Mouse (Mus musculus) embryo, embryonic 11 days (tissue): ENCODE results near the gene Manba.
"Not testable (repeated sequence)": the region's sequence is repeated elsewhere in the genome, so short reads cannot be mapped to it uniquely, and the experiment has no call there.

Source experiments
- DNase-seq: peaks from one replicate; pipeline ENCODE4 v3.0.0-alpha.2; 2015

The Manba gene

GRCm38 (mm10) chr3:135487803-135488202, 2.4 kb downstream of the Manba start:
- DNase-seq = no peak

- no peak for DNase-seq
Observed at GRCm38 (mm10) chr3:135489865-135490520, 4.6 kb downstream of the Manba start.

DNA sequence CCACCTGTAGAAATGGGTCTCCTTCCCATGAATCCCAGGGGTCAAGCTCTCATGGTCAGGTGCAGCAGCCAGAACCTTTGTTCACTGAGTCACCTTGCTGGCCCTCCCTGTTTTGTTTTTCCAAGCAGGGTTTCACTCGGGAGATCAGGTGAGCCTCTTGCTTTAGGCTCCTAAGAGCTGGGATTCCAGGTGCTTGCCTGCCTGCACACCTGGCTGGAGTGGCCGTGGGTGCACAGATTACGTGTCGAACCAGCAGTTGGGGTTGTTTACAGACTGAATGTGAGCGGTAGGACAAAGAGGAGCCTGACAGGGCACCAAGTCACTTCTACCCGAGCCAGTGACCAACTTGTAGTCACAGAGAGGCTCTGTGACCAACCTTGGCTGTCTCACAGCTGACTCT, 5.7 kb downstream of the Manba start:
- DNase-seq = no peak

DNA sequence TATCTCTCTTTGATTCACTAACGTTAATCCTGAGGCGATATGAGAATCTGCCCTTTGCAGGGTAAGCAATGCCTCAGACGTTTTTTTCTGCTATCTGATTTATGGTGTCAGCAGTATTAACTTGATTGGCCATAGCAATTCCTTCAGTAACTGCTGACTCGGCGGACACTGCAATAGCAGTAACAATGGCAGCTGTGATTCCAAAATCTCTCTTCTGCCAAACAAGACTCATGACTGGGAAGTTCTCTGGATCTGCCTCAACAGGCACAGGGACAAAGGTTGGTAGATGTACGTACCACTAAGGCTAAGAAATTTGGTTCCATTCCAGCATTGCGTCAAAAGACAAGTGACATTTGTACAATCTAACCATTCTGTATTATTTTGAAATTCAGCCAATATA, 7.9 kb downstream of the Manba start:
- DNase-seq = not testable (repeated sequence)

GRCm38 (mm10) chr3:135497956-135498355, 12.5 kb downstream of the Manba start:
- not testable (repeated sequence) for DNase-seq

GRCm38 (mm10) chr3:135498891-135499290, 13.5 kb downstream of the Manba start:
- DNase-seq = no peak

GRCm38 (mm10) chr3:135503160-135503559, 17.7 kb downstream of the Manba start:
- no peak for DNase-seq

DNA sequence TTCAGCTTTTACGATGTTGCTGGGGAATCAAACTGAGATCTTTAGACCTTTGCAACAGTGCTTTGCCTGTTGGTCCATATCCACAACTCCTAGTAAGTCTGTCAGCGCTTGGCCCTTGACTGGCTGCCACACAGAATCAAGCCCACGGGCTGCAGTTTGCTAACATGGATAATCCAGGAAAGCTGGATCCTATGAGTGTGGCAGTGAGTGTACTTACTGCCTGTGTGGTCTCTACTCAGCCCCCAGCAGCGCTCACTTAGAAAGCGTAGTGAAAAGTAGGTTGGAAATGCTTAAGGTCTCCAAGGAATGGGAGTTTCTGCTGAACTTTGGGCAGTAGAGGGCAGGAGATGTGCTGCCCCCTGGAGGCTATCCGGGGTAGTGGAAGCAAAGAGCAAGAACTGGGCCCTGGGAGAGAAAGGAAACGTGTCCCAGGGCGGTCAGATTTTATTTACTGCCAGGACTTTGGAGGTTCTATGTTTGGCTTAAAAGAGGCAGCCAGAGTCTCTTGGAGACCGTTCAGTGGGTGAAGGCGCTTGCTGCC, 20.0 kb downstream of the Manba start:
- DNase-seq = peak; percentile 34

DNA sequence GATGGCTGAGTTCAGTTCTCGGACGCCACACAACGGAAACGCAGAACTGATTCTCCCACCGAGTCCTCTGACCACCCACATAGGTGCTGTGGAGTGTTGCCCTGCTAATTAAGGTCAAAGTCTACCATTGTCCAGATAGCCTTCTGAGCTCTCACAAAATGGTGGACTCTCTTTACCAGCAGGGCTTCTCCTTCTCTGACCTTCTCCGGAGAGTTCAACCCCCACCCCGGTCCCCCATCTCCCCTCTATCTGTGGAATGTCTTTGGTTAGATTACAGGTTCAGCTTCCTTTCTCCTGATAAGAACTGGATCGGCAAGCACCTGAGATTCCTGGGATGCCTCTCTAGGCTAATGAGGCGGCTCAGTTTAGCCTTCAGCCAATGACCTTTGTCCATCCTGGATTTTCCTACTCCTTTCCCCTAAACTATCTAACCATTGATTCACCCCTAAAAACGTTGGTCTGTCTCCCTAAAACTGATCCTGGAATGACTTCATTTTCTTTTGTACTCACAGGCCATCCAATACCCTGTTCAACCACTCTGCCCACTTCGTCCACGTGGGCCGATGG, 20.6 kb downstream of the Manba start:
- DNase-seq = no peak

DNA sequence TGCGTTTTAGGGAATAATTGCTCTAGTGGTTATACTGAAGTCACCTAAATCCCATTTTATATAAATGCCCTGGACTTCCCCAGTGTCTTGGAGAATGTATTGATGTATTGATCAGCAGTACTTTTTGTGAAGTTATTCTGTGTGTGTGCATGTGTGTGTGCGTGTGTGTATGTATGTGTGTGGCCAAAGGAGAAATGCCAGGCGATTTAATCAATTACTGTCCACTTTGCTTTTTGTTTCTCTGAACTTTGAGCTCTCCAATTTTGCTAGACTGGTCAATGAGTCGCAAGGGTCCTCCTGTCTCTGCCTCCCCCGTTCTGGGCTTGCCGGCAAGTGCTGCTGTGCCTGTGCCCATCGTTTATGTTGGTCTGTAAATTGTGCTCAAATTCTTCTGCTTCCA, 22.1 kb downstream of the Manba start:
- no peak for DNase-seq

- DNase-seq = no peak
Observed at GRCm38 (mm10) chr3:135508191-135508590, 22.8 kb downstream of the Manba start.

DNA sequence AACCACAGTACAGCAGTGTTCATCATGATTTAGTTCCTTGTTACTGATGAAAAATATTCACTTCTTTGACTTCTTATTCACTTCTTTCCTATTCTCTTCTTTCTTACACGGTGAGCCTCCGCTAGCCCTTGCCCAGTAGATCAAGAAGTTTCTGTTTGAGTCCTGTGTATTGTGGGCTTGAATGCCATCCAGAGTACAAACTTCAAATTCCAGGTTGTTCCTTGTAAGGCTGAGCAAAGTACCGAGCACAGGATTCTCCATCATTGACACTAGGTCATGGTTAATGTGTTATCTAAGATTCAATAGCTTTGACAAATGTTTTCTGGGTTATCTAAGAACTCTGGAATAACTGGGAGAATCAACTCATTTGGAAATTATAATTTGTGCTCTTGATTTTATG, 25.0 kb downstream of the Manba start:
- no peak for DNase-seq

GRCm38 (mm10) chr3:135511683-135512082, 26.3 kb downstream of the Manba start:
- peak; percentile 57 for DNase-seq

DNA sequence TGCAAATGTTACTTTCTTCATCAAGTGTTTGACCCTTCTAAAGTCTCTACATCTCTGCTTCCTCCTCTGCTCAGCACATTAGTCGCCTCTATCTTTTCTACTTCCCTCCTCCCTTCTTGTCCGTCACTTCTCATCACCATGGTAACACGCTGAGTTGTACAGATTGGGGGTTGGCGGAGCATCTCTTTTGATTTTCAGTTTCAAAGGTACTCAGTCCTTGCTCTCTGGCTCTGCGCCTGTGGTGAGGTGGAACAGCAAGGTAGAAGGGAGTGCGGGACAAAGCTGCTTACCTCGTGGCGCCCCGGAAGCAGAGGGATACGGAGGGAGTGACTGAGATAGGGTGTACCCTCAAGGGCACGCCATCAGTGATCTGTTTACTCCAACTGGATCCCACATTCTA, 27.9 kb downstream of the Manba start:
- no peak for DNase-seq

- DNase-seq = no peak
Observed at GRCm38 (mm10) chr3:135513800-135514425, 28.5 kb downstream of the Manba start.

DNA sequence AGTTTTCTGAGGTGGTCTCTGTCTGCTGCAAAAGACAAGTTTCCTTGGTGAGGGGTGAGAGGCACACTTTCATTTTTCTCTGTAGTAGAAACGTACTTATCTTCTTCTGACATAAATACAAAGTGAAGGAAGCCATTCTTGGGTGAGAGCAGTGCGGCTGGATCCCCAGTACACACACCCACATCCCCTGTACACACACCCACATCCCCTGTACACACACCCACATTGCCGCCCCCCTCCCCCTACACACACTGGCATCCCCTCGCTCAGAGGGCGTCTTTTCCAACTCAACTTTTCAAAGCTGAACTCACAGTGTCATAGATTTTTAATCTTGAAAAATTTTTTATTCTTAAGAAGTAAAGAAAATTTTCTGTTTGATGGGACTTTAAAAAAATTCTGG, 29.8 kb downstream of the Manba start:
- DNase-seq = no peak

GRCm38 (mm10) chr3:135516891-135517290, 31.5 kb downstream of the Manba start:
- DNase-seq = no peak

DNA sequence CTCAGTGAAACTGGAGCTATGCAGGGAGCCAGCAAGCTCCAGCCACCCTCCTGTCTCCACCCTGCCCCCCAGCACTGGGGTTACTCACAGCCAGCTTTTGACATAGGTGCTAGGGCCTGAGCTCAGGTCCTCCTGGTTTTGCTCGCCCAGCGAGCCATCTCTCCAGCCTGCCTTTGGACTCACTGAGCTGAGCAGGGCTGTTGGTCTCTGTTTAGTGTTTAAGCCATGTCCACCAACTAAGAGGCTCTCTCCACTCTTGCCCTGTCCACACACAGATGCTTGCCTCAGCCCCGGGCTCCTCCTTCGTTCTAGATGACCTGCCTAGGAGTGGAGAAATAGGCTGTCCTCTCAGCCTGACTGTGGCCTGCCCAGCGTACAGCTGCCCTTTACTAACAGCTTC, 33.5 kb downstream of the Manba start:
- no peak for DNase-seq

- DNase-seq = no peak
Observed at GRCm38 (mm10) chr3:135519584-135519983, 34.2 kb downstream of the Manba start.

GRCm38 (mm10) chr3:135521963-135522362, 36.6 kb downstream of the Manba start:
- peak; percentile 24 for DNase-seq

- no peak for DNase-seq
Observed at GRCm38 (mm10) chr3:135522618-135523355, 37.4 kb downstream of the Manba start.

GRCm38 (mm10) chr3:135524900-135525299, 39.5 kb downstream of the Manba start:
- not testable (repeated sequence) for DNase-seq

- no peak for DNase-seq
Observed at GRCm38 (mm10) chr3:135529670-135530069, 44.3 kb downstream of the Manba start.

DNA sequence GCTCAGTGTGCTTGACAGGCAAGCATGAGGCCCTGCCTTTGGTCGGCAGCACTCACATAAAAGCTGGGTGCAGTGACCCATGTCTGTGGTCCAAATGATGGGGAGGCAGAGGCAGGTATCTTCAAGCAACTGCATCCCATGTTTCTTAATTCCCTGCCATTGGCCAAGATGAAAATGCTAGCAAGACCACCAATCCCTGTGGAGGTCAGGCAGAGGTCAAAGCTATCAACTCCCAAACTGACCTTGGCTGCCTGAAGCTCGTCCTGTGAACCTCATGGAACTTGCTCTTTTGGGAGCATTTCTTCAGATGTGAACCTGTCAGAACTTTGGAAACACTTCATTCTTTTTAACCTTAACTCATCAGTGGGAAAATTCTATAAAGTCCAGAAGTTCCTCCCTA, 46.4 kb downstream of the Manba start:
- no peak for DNase-seq
